Mouse (Mus musculus) cerebellum, postnatal 36 days (tissue): ENCODE measurements around the gene Zfp790.
"Not testable (repeated sequence)": the region's sequence is repeated elsewhere in the genome, so short reads cannot be mapped to it uniquely, and the experiment has no call there.

Experiments
- DNase-seq, 2 experiments: peaks; one replicate each; pipeline ENCODE4 v3.0.0; 2021 to 2022; ENCODE audit warnings: mixed read lengths in 2 of 2

The Zfp790 gene

DNA sequence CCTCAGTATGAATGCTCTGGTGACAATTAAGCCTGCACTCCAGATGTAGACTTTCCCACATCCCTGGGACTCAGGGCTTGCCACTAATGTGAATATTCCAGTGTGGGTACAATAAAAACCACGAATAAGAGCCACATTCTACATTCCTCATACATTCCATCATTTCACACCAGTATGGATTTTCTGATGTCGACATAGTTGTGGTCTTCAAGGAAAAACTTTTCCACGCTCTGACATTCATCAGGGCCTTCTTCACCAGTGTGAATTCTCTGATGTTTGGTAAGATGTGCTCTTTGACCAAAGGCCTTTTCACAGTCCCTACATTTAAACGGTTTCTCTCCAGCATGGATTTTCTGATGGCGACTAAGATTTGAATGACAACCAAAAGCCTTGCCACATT is 28.7 kb downstream of the Zfp790 start:
- DNase-seq, result no peak

DNA sequence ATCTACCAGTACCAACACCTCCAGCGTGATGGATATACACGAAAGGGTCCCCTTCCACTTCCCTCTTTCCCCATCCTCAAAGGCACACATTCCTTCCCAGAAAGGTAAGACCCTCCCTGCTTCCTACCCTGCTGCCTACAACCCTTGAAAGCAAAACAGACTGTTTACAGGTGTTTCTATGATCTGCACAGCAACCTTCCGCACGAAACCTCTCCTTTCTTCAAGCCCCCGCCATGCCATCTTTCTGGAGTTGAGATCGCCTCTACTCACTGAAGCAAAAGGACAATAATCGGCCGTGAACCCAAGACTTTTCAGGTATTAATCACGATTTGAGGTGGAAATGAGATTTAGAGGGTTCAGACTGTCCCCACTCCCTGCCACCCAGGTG is 36.9 kb downstream of the Zfp790 start:
- no peak for DNase-seq

DNA sequence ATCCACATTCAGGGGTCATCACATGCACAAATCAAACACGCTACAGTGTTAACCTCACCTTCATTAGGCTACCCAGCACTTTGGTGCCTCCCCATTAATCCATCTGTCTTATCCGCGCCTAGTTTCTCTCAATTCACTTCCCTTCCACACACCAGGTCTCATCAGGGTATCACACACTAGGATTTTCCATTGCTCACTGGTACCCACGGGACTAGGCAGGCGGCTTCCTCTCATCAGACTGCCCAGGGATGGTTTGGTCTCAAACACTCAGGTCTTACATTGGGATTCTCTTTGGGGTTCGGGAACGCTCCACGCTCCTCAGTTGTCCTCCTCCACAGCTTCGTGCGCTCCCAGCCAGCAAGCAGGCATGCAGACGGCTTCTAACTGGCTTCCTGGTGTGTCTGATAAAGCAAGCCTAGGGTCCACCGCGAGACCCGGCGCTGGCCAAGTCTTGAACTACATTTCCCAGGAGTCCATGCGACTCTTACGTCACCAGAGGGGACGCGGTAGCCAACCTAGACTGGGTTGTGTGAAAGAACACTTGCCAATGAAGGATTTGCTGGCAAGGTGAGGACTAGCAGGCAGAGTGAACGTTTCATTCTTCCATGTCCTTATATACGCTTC is 37.4 kb downstream of the Zfp790 start, which contains the start of gene Zfp940:
TSS of gene Zfp940 (minus strand) at position 451 of the 624 bp plus-strand sequence.
- peak; percentile 79 to 89 for DNase-seq

DNA sequence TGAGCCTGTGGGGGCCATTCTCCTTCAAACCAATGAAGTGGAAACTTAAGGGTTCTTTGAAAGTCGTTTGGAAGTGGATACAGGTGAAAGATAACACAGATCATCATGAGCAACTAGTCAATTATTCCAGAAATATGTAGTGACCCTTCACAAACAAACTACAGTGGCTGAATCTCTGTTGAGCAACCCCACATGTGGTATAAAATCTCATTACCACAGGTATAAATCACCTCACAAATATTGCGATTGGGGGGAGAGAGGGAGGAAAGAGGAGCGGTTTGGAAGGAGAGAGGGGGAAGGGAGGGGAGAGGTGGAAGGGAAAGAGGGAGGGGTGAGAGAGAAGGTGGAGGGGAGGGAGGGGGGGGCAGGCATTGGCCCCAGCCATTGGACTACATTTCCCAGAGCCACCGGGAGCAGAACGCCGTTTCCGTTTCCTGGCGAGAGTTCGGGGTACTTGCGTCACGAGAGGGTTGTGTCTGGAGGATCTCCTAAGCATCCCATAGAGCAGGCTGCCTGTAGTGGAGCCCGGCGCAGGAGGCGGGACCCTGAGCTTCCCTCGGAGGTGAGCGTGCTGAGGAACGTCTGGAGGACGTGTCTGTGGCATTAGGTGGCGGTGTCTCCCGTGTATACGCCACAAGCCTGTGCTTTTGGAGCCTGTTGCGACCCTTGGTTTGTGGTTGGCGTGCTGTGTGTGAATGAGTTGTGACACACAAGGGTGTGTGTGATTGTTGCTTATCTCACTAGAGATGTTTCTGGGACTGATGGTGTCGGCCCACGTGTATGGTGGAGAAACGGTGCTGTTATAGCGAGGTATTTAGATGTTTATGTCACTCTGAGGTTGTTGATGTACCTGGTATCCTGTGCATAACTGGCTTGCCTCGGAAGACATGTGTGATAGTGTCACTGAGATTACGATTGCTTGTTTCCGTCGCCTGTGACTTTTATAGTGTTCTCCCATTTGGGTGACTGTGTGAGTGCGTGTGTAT is 43.9 kb downstream of the Zfp790 start, which contains the start of gene Zfp420:
TSS of gene Zfp420 (plus strand) at position 448 of the 986 bp plus-strand sequence.
- peak; percentile 91 to 92 for DNase-seq

GRCm38 (mm10) chr7:29861660-29862059 is 45.7 kb downstream of the Zfp790 start:
- no peak for DNase-seq

GRCm38 (mm10) chr7:29874256-29874655 is 58.3 kb downstream of the Zfp790 start:
- no peak for DNase-seq

- DNase-seq, result not testable (repeated sequence)
These were observed 61.6 kb downstream of the Zfp790 start for GRCm38 (mm10) chr7:29877561-29877960.

DNA sequence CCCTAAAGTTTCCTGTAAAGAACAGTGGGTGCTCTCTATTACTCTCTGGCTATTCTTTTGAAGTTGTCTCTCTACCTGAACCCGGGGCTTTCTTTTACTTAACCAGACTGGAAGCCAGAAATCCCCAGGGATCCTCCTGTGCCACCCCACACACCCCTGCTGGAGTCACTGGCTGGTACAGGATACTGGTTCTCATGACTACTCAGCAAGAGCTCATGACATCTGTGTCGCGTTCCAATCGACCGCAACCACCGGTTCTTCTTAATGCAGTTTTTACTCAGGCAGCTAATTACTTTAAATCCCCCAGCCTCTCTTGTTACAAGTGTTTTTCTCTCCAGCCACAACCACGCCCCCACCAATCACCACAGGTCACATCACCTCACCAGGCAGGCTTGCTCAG is 64.1 kb downstream of the Zfp790 start:
- no peak for DNase-seq
